In the genomic region with DNA sequence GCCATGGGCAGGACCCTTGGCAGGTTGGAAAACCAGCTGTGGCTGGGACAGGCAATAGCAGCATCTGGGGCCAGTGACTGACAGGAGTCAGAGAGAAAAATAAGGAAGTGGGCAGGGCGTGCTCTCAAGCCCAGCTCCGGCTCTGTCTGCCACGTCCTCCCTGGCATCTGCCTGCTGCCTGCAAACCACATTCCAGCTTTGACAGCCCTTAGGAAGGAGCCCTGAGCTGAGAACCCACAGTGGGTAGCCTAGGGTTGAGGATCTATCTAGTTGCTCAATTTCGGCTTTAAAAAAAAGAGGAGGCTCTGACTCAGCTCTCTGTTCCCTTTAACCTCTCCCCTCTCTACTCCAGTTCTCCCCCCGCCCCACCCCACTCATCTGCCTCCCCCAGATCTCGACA, we compare ENCODE assay signal across 8 mouse cellular contexts. TPM values are rescaled to one million over a fixed set of nuclear protein-coding genes. Genes with fewer than 3 reads are reported as not detected.
DNase-seq lines count a peak whose midpoint lies in the region; ATAC-seq and TF ChIP-seq lines count a peak whose summit lies in the region.

No protein-coding gene starts in this region.

- in situ Hi-C loops in CH12.LX (cut with MboI; ENCODE audit: low pct_ligation_motif_present, low pct_unique_long_range_greater_than_20kb, low sequenced_read_pairs): no loop called here

- TF ChIP-seq POLR2A in CH12.LX (IDR thresholded peaks at IDR 0.05; ENCODE audit: low read depth, low read length): no peak

- TF ChIP-seq RAD21 in CH12.LX (IDR thresholded peaks at IDR 0.05; ENCODE audit: low read depth, low read length): no peak

- peaks cover 12% of the 10 kb centered on the region for H3K27me3 ChIP-seq in CH12.LX (replicated peaks)
- no peaks in the 10 kb centered on the region for H3K27me3 ChIP-seq in megakaryocyte, embryonic 14.5 days (replicated peaks)
- no peaks in the 10 kb centered on the region for H3K27me3 ChIP-seq in midbrain, embryonic 13.5 days

- dilution Hi-C loops in CH12.LX (cut with MboI; ENCODE audit: extremely low pct_ligation_motif_present, extremely low pct_unique_long_range_greater_than_20kb, low sequenced_read_pairs): no loop called here

- WGBS in midbrain, embryonic 13.5 days: 63% methylated on average over 6 of the region's 6 CpGs

- H3K36me3 ChIP-seq in CH12.LX (replicated peaks in 1 of 2; ENCODE audit: control insufficient read depth in 1 of 2, insufficient read depth in 1 of 2, low read length in 1 of 2): no peaks in the 10 kb centered on the region
- peaks cover 33% of the 10 kb centered on the region for H3K36me3 ChIP-seq in megakaryocyte, embryonic 14.5 days (replicated peaks; ENCODE audit: low read length)
- no peaks in the 10 kb centered on the region for H3K36me3 ChIP-seq in midbrain, embryonic 13.5 days

- H3K9me3 ChIP-seq in CH12.LX (replicated peaks; ENCODE audit: low read length): no peaks in the 10 kb centered on the region
- H3K9me3 ChIP-seq in megakaryocyte, embryonic 14.5 days: no peaks in the 10 kb centered on the region
- H3K9me3 ChIP-seq in midbrain, embryonic 13.5 days: no peaks in the 10 kb centered on the region

- DNase-seq in CD4-positive, CD25-positive, alpha-beta regulatory T cell, adult 2 months (ENCODE audit: low read depth, low spot score): peak; percentile 35
- peak; percentile 50 for DNase-seq in CH12.LX (ENCODE audit: extremely low read depth)
- DNase-seq in induced T-regulatory cell, adult 2 months (ENCODE audit: low read depth): peak; percentile 43
- DNase-seq in adrenal gland, postnatal 36 days: no peak

- peaks cover 15 to 40% of the 10 kb centered on the region in 2 experiments for H3K4me1 ChIP-seq in CH12.LX (ENCODE audit: control insufficient read depth in 1 of 2, insufficient read depth in 2 of 2)
- H3K4me1 ChIP-seq in megakaryocyte, embryonic 14.5 days: peaks cover 96% of the 10 kb centered on the region
- H3K4me1 ChIP-seq in midbrain, embryonic 13.5 days (replicated peaks): peaks cover 4% of the 10 kb centered on the region

- 0 out of 2 replicates have a peak, but pooled peaks have one; percentile 44 for TF ChIP-seq EP300 in CH12.LX (IDR thresholded peaks at IDR 0.05; ENCODE audit: low read length)

- TF ChIP-seq CTCF in CH12.LX (conservative IDR thresholded peaks at IDR 0.05 in 1 of 2, IDR thresholded peaks at IDR 0.05 in 1 of 2; ENCODE audit: low read depth in 2 of 2, low read length in 2 of 2): no peak

- no peak overlapping the region for H3K4me3 ChIP-seq in CH12.LX (replicated peaks in 1 of 3; ENCODE audit: low read depth in 2 of 3, low read length in 2 of 3, poor library complexity in 1 of 3)
- H3K4me3 ChIP-seq in megakaryocyte, embryonic 14.5 days (replicated peaks): peak overlapping the region; percentile 81
- H3K4me3 ChIP-seq in midbrain, embryonic 13.5 days (replicated peaks): no peak overlapping the region

- ATAC-seq in CD4-positive, CD25-positive, alpha-beta regulatory T cell, adult 4 months: no peak
- no peak for ATAC-seq in midbrain, embryonic 13.5 days
- no peak for ATAC-seq in inflammation-experienced regulatory T-cells, adult 6 months

- H3K27ac ChIP-seq in CH12.LX (ENCODE audit: insufficient read depth, low read depth): no peak overlapping the region
- no peak overlapping the region for H3K27ac ChIP-seq in midbrain, embryonic 13.5 days

- peak overlapping the region; percentile 60 for H3K4me2 ChIP-seq in CH12.LX (ENCODE audit: insufficient read depth, low read depth, poor library complexity, severe bottlenecking)
- no peak overlapping the region for H3K4me2 ChIP-seq in midbrain, embryonic 13.5 days (replicated peaks)

- no peak overlapping the region for H3K9ac ChIP-seq in CH12.LX (ENCODE audit: insufficient read depth, low read depth)
- no peak overlapping the region for H3K9ac ChIP-seq in midbrain, embryonic 13.5 days (replicated peaks)

- no peaks in the 10 kb centered on the region for H3K79me2 ChIP-seq in CH12.LX (replicated peaks; ENCODE audit: control insufficient read depth, extremely low read depth, insufficient read depth, poor library complexity, severe bottlenecking)

TF ChIP-seq in CH12.LX, 34 proteins besides CTCF, POLR2A, EP300 and RAD21:
- TF ChIP-seq JUND (conservative IDR thresholded peaks at IDR 0.05; ENCODE audit: low read depth, low read length) (no peak), MAFK (IDR thresholded peaks at IDR 0.05; ENCODE audit: insufficient replicate concordance, low read length) (no peak), NELFE (IDR thresholded peaks at IDR 0.05; ENCODE audit: low read depth, low read length) (no peak), UBTF (IDR thresholded peaks at IDR 0.05; ENCODE audit: low read depth, low read length) (no peak), POLR2AphosphoS2 (IDR thresholded peaks at IDR 0.05; ENCODE audit: low read depth, low read length) (no peak), IRF4 (IDR thresholded peaks at IDR 0.05; ENCODE audit: low read depth, low read length) (peak; percentile 43), TCF12 (IDR thresholded peaks at IDR 0.05; ENCODE audit: low read depth, low read length) (no peak), USF2 (conservative IDR thresholded peaks at IDR 0.05; ENCODE audit: low read depth, low read length) (no peak), SMC3 (IDR thresholded peaks at IDR 0.05; ENCODE audit: low read depth, low read length) (no peak), ELF1 (IDR thresholded peaks at IDR 0.05; ENCODE audit: low read depth, low read length) (peak; percentile 84), ETS1 (conservative IDR thresholded peaks at IDR 0.05; ENCODE audit: low read depth, low read length) (no peak), CHD1 (IDR thresholded peaks at IDR 0.05; ENCODE audit: low read depth, low read length) (no peak), JUN (IDR thresholded peaks at IDR 0.05; ENCODE audit: insufficient read depth, low read depth, low read length) (no peak), ZKSCAN1 (IDR thresholded peaks at IDR 0.05; ENCODE audit: borderline replicate concordance, low read depth, low read length) (no peak), MXI1 (IDR thresholded peaks at IDR 0.05; ENCODE audit: low read depth, low read length) (no peak)

RNA-seq across cellular contexts. Expression of a gene that starts 11.6 kb away (rescaled TPM):
- polyA plus RNA-seq in CD4-positive, CD25-positive, alpha-beta regulatory T cell, adult 4 months (2017; shearing (Covaris generic)): 10 to 100 TPM in 1 of 2 experiments, 1 to 10 TPM in 1; 8.4 to 16.2 TPM
- total RNA-seq in CH12.LX (2012; rRNA removed) (15.0 and 20.2 TPM in 2 replicates), CH12.LX (2014; rRNA removed) (19.4 and 21.1 TPM in 2 replicates)
- 16.5 and 17.6 TPM in 2 replicates for polyA plus RNA-seq in CH12.LX (2012; ENCODE audit: insufficient read length, low read depth)
- 14.3 and 16.7 TPM in 2 replicates for polyA plus RNA-seq in megakaryocyte, embryonic 14.5 days (2012; ENCODE audit: insufficient read depth, low replicate concordance)
- 13.4 and 13.6 TPM in 2 replicates for polyA plus RNA-seq in midbrain, embryonic 13.5 days (2015; fragmentation: Nextera tagmentation; extraction: Ambion mirVana)
- 10 to 100 TPM; 10.6 to 12.5 (median 11.6) TPM for polyA plus RNA-seq in inflammation-experienced regulatory T-cells, adult 6 months (2017; shearing (Covaris generic))
- 10 to 100 TPM; 28.9 to 35.6 TPM for total RNA-seq in adrenal gland, postnatal 36 days (2021)

RNA-seq across cellular contexts. Expression of a gene that starts 16.7 kb away (rescaled TPM):
- polyA plus RNA-seq in CD4-positive, CD25-positive, alpha-beta regulatory T cell, adult 4 months (2017; shearing (Covaris generic)): 1 to 10 TPM; 5.1 to 6.1 TPM
- total RNA-seq in CH12.LX (2012; rRNA removed): 8.8 and 10.3 TPM in 2 replicates
- 3.7 and 4.4 TPM in 2 replicates for total RNA-seq in CH12.LX (2014; rRNA removed)
- 2.2 and 2.5 TPM in 2 replicates for polyA plus RNA-seq in CH12.LX (2012; ENCODE audit: insufficient read length, low read depth)
- 52.5 and 70.1 TPM in 2 replicates for polyA plus RNA-seq in megakaryocyte, embryonic 14.5 days (2012; ENCODE audit: insufficient read depth, low replicate concordance)
- polyA plus RNA-seq in midbrain, embryonic 13.5 days (2015; fragmentation: Nextera tagmentation; extraction: Ambion mirVana): 20.6 and 22.3 TPM in 2 replicates
- 1 to 10 TPM; 2.3 to 6.6 (median 5.9) TPM for polyA plus RNA-seq in inflammation-experienced regulatory T-cells, adult 6 months (2017; shearing (Covaris generic))
- total RNA-seq in adrenal gland, postnatal 36 days (2021): 10 to 100 TPM; 27.1 to 74.2 TPM

Comparison
In these comparisons a context has a peak if more than half of its experiments do, and no peak if none do; other contexts are left out.
1. DNase-seq: peak in CD4-positive, CD25-positive, alpha-beta regulatory T cell, adult 2 months (single experiment), CH12.LX (single experiment) and induced T-regulatory cell, adult 2 months (single experiment); none in adrenal gland, postnatal 36 days (0 of 2).